Mouse (Mus musculus) kidney, adult 8-10 months (tissue): Measurements from ENCODE around the gene Tfip11.

Source experiments
- DNase-seq, 2 experiments: peaks; one replicate each; pipeline ENCODE4 v3.0.0; 2022

Tfip11 gene

DNA sequence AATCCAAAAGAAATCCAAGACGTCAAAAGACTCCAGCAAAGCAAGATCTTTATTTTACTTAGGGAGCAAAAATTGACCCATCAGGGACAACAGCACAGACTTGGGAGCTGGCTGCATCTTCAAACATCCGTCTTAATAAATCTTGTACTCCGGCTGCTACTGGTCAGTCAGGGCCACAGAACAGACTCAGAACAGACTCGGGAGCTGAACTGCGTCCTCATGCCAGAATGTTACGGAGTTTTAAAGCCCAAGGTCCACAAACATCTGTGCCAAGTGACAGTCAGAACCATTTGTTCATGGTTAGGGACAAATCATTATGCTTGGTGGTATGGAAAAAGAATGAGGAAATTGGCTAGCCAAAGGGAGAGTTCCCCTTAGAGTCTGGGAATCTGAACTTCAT is 2.9 kb upstream of the Tfip11 start:
- no peak for DNase-seq

- peak; percentile 32 to 50 for DNase-seq
Measured at GRCm38 (mm10) chr5:112324637-112325545, 1.3 kb upstream of the Tfip11 start.

- DNase-seq = no peak
Measured at GRCm38 (mm10) chr5:112326446-112327009, 370 bp downstream of the Tfip11 start.

GRCm38 (mm10) chr5:112327854-112328253 is 1.7 kb downstream of the Tfip11 start:
- no peak for DNase-seq

- DNase-seq = no peak
Measured at GRCm38 (mm10) chr5:112329805-112330564, 3.8 kb downstream of the Tfip11 start.

- DNase-seq = peak; percentile 28 to 65
Measured at GRCm38 (mm10) chr5:112335473-112335872, 9.3 kb downstream of the Tfip11 start.

GRCm38 (mm10) chr5:112337004-112337403 is 10.8 kb downstream of the Tfip11 start:
- DNase-seq = no peak

GRCm38 (mm10) chr5:112339215-112339614 is 13.1 kb downstream of the Tfip11 start:
- no peak for DNase-seq

DNA sequence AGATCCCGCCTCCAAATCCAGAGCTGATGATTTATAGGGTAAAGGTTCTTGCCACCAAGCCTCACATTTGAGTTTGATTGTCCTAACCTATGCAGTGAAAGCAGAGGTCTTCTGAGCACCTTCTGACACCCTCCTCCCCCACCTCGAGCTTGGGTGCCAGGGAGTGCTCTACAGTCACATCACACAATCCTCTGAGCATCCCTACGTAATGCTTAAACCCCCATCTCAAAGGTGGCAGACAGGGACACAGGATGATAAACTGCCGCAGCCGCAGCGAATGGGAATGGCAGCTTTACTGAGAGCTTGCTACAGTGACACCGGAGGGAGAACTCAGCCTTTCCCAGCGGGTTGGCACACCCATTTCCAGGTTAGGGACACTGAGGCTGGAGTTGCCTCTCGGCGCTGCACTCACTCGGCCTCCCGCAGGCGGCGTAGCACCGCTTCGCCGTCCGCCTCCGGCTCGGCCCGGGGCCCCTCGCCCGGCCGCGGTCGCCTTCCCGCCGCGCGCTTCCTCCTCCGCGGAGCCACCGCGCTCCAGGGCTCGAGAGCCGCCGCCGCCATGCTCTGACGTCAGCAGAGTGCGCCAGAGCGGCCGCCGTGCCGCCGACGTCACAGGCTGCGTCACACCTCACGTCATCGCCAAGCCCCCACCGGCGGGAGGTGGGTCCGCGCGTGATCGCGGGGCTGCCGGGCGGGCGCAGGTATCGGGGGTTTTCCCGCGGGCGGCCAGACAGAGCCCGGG is 16.5 kb downstream of the Tfip11 start, which contains the start of the genes Srrd and Hps4:
Gene Srrd (minus strand): TSS at position 578 of the 742 bp plus-strand sequence.
Gene Hps4 (plus strand): TSS at position 621 of the 742 bp plus-strand sequence.
- DNase-seq = peak; percentile 67 to 78

DNA sequence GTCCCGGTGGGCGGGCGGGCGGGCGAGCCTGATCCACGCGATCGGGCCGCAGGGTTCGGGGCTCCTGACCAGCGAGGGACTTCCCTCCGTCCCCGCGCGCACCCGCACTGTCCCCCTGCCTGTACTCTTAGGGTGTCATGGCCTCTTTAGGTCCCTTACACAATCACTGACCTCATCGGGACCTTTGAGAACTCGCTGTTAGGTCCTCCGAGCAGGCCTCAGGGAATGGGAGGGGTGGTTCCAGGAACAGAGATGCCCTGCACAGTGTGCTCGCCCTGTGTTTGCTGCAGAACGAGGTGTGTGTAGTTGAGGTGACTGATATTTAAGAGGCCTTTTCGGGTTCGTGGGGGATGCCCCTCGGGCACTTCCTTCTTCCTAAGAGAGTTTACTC is 17.0 kb downstream of the Tfip11 start:
- peak; percentile 17 to 23 for DNase-seq

- peak; percentile 35 to 63 for DNase-seq
Measured at GRCm38 (mm10) chr5:112344092-112344960, 18.2 kb downstream of the Tfip11 start.

DNA sequence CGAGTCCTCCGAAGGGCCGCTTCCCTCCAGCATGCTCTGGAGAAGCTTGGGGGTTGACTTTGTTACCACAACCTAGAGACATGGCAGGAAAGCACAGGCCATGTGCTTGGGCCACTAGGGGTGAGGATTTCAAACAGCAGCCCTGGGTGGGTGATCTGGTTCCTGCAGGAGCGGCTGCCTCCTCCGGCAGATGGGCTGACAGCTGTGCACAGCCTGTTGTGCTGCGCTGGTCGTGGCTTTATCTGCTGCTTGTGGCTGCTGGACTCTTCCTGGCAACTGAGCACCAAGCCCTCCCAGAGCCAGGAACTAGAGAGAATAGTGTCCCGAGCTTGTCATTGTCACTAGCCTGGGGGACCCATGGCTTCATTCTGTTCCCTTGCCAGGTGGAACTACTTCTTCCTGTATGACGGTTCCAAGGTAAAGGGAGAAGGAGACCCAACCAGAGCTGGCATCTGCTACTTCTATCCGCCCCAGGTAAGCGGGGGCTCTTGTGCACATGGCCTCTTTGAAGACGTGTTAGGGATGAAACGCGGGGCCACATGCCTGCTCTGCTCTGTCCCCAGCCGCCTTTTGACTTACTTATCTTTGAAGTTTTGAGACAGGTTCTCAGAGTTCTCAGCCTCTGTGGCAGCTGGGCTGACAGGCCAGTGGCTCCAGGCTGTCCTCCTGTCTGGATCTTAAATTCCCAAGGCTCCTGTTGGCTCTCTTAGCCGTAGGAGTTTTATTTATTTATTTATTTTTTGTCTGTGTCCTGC is 20.2 kb downstream of the Tfip11 start:
- no peak for DNase-seq

GRCm38 (mm10) chr5:112349169-112349568 is 23.0 kb downstream of the Tfip11 start:
- no peak for DNase-seq

DNA sequence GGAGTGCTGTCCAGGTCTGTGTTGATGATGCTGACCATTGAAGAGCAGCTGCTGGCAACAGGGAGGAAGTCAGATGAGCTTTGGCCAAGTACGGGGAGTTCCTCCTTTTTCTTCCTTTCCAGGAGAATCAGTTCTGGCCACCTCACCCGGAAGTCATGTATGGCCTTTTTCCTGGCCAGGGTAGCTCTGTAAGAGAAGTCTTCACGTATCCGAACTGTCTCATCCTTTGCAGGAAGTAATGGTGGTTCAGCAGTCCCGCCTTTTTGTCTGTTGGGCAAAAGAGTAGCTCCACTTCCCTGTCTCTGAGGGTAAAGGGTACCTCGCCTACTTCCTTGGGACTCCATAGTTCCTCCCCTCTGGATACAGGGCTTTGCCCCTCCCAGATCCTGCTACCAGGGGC is 29.3 kb downstream of the Tfip11 start:
- no peak for DNase-seq

DNA sequence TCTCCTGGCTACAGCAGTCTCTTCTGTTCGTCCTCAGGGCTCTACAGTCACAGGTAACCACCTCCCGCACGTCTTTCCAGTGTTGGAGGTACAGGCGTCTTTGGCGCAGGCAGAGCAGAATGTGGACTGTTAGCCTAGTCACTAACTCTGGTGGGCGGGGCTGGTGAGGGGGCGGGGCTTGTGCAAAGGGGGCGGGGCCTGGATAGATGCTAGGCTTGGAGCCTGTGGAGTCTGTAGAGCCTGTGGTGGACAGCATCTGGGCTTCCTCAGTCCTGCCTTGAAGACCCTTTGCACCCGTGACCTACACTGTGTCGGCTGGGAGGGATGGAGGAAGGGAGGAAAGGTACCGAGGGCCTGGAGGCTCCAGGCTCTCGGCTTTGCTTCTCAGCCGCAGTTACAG is 29.8 kb downstream of the Tfip11 start, which contains the start of gene Gm6583:
Gene Gm6583 (minus strand): TSS at position 124 of the 400 bp plus-strand sequence.
- no peak for DNase-seq

- DNase-seq = peak in 1 of 2 experiments; percentile 31
Measured at GRCm38 (mm10) chr5:112356322-112356721, 30.2 kb downstream of the Tfip11 start.

DNA sequence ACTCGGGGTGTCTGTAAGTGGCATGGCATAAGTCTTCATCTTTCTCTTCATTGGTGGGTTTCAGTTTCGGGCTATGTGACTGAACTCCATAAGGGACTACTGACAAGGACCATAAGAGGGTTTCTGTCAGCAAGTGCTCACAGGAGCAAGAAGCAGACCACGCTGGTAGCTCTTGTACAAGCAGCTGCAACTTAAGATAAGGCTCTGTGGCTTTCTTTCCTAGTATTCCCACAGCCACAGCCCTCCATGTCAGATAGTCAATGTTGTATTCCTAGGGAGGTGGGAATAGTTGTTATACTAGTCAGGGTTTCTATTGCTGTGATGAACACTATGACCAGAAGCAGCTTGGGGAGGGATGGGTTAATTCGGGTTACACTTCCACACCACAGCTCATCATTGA is 33.4 kb downstream of the Tfip11 start:
- no peak for DNase-seq

GRCm38 (mm10) chr5:112360077-112360476 is 33.9 kb downstream of the Tfip11 start:
- no peak for DNase-seq

DNA sequence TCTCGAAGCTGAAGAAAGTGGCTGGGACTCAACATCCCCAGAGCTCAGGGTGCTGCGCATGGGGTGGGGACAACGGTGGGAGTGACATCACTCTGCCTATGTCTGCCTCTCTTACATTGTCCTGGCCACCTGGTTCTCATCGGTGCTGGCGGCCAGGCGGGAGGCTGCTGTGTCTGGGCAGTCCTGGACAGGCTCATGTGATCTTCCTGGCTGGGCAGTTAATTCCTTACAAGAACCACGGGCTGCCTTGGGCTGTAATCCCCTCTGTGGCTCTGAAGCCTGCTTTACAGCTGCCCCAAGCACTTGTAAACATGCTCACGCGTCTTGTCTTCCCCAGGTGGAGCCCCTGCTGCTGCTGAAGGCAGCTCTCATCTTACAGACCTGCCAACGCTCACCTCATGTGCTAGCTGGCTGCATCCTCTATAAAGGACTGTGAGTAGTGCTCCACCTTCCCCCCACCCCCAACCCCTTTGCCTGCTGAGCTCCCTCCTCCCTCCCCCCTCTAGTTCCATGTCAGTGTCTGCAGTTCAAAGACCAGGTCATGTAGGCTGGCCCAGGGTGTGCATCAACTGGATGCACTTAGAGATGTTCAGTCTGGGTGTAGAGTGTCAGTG is 38.1 kb downstream of the Tfip11 start:
- DNase-seq = no peak

DNA sequence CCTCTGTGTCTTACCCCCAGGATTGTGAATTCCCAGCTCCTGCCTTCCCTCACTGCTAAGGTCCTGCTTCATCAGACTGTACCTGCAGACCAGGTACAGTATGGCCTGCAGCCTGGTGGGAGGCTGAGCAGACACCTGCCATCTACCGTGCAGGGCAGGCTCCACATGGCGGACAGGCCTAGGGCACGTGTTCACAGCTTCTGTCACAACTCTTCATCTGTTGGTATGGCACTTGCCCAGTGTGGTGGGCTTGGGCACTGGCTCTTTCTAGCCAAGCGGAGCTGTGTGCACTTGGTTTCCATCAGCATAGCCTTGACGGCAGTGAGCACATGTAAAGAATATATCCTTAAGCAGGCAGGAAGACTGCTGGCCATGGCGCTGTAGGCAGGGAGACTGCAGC is 40.7 kb downstream of the Tfip11 start:
- DNase-seq = no peak
